Mouse (Mus musculus): ENCODE data around the gene H2-DMb1. TPM values are rescaled to one million over a fixed set of nuclear protein-coding genes. Genes with fewer than 3 reads are reported as not detected.
"Not testable (repeated sequence)": the region's sequence is repeated elsewhere in the genome, so short reads cannot be mapped to it uniquely, and the experiment has no call there.

The H2-DMb1 gene
- total RNA-seq, 2 experiments from 2014 or later = 1.1 to 1.7 TPM

DNA sequence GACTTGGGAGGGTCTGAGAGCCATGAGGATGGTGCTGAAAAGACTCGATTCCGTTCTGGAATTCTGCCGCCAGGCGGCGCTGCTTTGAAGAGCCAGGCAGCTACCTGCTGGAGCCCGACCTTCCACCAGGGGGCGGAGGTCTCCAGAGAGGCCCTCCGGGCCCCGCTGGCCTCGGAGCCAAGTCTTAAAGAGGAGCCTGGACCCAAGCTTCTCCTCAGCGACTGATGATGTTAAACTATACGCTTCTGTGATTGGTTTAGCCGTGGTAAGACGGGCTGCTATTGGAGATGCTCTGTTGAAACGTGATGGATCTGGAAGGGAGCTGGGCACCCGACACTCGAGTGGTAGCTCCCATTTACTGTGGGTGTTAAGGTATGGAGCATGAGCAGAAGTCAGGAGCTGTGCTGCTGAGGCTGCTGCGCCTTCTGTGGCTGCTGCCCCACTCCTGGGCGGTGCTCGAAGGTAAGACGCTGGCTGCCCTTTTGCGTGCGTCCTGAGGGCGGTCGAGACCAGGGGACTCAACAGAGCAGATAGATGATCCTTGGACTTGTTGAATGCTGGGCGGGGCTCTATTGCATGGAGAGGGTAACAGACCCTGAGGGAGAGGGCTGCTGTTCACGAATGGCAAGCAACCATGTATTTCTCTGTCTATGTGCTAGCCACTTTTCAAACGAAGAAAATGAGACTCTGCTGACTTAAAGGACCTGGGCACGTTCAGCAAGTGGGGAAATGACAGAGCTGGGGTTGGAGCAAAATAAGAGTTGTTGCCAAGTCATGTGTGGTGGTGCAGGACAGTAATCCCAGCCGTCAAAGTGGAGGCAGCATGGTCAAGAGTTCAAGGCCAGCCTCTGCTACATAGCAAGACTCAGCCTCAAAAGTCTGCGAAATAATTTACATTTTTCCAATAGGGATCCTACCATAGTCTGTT is 17.3 kb upstream of the H2-DMb1 start:
- peak overlapping the region; percentile 50; the same call in 1 of the 2 replicates for H3K27ac ChIP-seq
- intact Hi-C loops (cut with DNase I) = loop anchor here (2.0 kb wide), 1 partner anchor 33 kb away; no protein-coding TSS in a partner anchor
- TF ChIP-seq CTCF (IDR thresholded peaks at IDR 0.05) = no peak; the same call in none of the 2 replicates
- peak; percentile 97 to 98 for DNase-seq (ENCODE audit: extremely low spot score in 1 of 2, low spot score in 2 of 2)
- peak overlapping the region; percentile 48 for H3K4me3 ChIP-seq

DNA sequence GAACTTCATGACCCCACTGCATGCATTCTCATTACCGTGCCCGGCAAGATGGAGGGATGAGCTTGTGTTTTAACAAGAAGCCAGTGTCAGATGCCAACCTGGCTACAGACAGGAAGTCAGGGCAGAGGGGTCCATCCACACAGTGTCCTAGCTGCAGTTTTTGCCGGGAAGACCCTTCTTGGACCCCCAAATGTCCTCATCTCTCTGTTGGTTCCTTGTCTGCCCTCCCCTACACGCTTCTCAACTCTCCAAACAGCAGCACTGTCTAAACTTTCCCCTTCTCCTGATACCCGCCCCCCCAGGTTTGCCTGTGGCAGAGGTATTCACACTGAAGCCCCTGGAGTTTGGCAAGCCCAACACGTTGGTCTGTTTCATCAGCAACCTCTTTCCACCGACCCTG is 15.3 kb upstream of the H2-DMb1 start:
- Histone ChIP-seq H3K27ac (no peak overlapping the region), H3K4me3 (no peak overlapping the region)
- TF ChIP-seq CTCF (IDR thresholded peaks at IDR 0.05) = no peak
- intact Hi-C loops (cut with DNase I) = no loop called here
- no peak for DNase-seq (ENCODE audit: extremely low spot score in 1 of 2, low spot score in 2 of 2)

DNA sequence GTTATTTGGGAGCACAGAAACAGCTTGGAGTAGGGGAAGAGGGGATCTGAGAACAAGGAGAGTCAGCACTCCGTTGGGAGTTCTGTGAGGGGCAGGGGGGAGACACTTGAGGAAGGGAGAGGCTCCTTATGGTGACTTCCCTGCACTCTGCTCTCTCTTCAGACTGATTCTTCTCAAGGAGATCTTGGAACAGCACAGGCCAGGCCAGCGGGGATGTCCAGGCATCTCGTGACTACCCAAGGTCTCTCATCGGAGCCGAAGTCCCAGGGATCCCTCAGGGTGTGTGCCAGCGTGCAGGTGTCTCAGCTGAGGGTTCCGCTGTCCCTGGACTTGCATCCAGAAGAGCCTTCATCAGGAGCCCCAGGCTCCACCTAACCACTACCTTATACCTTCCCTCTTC is 14.2 kb upstream of the H2-DMb1 start:
- TF ChIP-seq CTCF (IDR thresholded peaks at IDR 0.05) = no peak
- Histone ChIP-seq H3K27ac (no peak overlapping the region), H3K4me3 (no peak overlapping the region)
- intact Hi-C loops (cut with DNase I) = no loop called here
- DNase-seq (ENCODE audit: extremely low spot score in 1 of 2, low spot score in 2 of 2) = no peak

DNA sequence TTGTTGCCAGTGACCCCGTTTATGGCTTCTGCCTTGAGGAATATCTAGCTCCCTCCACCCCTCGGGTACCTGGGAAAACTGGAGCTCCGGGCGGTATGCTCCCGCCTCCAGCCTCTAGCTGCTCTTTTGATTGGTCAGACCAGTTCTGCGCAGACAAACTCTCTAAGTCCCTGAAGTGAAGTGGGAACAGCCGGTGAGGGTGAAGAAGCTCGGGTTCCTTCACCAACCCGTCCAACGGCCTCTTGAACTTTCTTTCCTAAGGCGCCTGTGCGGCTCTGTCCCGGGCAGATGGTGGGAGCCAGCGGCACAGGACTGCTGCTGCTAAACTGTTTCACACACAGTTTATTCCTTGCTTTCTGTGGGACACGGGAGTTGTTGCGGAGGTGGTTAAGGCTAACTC is 13.5 kb upstream of the H2-DMb1 start:
- intact Hi-C loops (cut with DNase I) = no loop called here
- Histone ChIP-seq H3K27ac (no peak overlapping the region), H3K4me3 (peak overlapping the region; percentile 1; the same call in 1 of the 2 replicates)
- no peak for TF ChIP-seq CTCF (IDR thresholded peaks at IDR 0.05)
- DNase-seq (ENCODE audit: extremely low spot score in 1 of 2, low spot score in 2 of 2) = no peak

DNA sequence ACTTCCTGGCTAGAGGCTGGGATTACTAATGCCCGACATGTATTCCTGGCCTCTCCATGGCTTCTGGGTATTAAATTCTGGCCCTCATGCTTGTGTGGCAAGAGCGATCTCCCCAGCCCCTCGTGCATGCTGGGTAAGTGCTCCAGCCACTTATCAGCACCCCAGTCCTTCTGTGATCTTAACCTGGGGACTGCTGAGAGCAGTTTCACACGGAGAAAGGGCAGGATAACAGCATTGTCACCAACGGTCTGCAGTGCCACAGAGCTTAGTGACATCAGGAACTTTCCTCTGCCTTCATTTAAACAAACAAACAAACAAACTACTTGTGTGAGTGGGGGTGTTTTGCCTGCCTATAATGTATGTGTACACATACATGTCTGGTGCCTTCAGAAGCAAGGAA is 12.6 kb upstream of the H2-DMb1 start:
- DNase-seq (ENCODE audit: extremely low spot score in 1 of 2, low spot score in 2 of 2) = no peak
- H3K27ac ChIP-seq = no peak overlapping the region
- intact Hi-C loops (cut with DNase I) = no loop called here
- no peak overlapping the region for H3K4me3 ChIP-seq
- no peak for TF ChIP-seq CTCF (IDR thresholded peaks at IDR 0.05)

DNA sequence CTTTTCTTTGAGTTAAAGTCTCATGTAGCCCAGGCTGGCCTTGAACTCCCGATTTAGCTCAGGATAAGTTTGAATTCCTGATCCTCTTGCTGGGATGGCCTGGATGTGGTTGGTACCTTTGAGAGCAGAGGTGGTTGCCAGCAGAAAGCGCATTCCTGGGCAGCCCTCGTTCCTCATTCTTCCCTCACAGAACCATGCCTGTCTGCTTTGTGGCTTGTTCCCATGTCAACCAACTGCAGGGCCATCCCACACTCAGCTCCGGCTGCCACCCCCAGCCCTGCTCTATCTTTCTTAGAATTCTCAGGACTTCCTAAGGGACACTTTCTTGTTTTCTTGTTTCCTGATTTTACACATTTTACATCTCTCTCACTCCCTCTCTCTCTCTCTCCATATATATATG is 11.4 kb upstream of the H2-DMb1 start:
- intact Hi-C loops (cut with DNase I) = no loop called here
- no peak for TF ChIP-seq CTCF (IDR thresholded peaks at IDR 0.05)
- DNase-seq (ENCODE audit: extremely low spot score in 1 of 2, low spot score in 2 of 2) = no peak
- Histone ChIP-seq H3K27ac (peak overlapping the region; percentile 40), H3K4me3 (no peak overlapping the region)

DNA sequence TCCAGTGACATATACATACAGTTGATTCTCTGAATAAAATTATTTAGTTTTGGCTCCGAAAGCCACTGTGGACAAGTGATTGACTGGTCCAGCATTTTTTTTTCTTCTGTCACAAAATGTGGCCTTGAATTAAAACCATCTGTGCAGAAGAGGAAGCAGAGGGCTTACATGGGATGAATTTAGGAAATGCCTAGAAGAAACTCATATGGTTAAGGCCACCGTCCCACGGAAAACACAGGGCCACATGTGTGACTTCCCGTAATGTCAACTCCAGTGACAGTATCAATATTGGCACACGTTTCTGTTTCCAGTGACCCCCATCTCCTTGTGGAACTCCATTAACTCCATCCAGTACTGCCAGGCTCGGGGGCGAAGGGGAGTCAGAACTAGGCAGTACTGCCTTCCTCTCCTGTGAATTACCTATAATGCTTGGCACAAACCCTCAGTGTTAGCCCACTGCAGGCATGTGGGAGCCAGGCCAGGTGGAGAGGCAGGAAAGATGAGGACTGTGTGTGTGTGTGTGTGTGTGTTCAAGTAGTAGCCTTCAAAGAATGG is 10.3 kb upstream of the H2-DMb1 start:
- DNase-seq (ENCODE audit: extremely low spot score in 1 of 2, low spot score in 2 of 2) = no peak
- H3K4me3 ChIP-seq = no peak overlapping the region
- TF ChIP-seq CTCF (IDR thresholded peaks at IDR 0.05) = no peak
- H3K27ac ChIP-seq = no peak overlapping the region
- intact Hi-C loops (cut with DNase I) = no loop called here

DNA sequence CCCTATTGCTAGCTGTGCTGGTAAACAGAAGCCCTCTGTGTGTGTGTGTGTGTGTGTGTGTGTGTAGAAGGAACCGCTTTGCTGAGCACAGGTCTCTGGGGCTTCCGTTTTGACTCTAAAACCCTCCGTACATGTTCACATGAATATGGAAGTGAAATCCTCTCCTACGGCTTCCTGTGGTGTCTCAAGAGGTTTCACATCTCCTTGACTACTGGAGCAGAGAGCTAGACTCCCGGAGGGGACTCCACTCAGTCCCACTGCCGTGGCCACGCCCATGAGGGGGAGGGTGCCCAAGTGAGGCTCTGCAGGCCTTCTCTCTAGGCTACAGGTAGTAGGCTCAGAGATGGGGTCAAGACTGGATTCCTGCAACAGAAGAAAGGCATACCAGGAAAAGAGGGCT is 9.8 kb upstream of the H2-DMb1 start, which contains the start of gene H2-DMb2:
TSS of gene H2-DMb2 (plus strand) at position 275 of the 400 bp plus-strand sequence.
- H3K4me3 ChIP-seq = no peak within 1 kb of the TSS
- intact Hi-C loops (cut with DNase I) = no loop called here
- no peak for DNase-seq (ENCODE audit: extremely low spot score in 1 of 2, low spot score in 2 of 2)
- H3K27ac ChIP-seq = no peak within 1 kb of the TSS
- no peak for TF ChIP-seq CTCF (IDR thresholded peaks at IDR 0.05)

DNA sequence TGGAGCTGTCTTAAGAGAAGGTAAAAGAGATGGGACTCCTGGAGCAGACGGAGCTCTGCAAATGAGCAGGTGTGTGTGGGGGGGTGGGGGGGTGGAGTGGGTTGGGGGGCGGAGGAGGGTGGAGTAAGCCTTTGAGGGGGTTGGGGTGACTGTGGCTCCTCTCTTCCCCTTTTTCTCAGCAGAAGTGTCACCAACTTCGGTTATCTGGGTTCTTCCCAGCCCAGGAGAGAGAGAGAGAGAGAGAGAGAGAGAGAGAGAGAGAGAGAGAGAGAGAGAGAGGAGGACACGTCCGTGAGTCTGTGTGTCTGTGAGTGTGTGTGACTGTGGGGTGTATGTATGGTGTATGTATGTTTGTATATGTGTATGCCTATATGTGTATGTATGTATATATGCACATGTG is 9.4 kb upstream of the H2-DMb1 start:
- H3K27ac ChIP-seq = no peak overlapping the region
- no peak overlapping the region for H3K4me3 ChIP-seq
- intact Hi-C loops (cut with DNase I) = no loop called here
- no peak for DNase-seq (ENCODE audit: extremely low spot score in 1 of 2, low spot score in 2 of 2)
- no peak for TF ChIP-seq CTCF (IDR thresholded peaks at IDR 0.05)

DNA sequence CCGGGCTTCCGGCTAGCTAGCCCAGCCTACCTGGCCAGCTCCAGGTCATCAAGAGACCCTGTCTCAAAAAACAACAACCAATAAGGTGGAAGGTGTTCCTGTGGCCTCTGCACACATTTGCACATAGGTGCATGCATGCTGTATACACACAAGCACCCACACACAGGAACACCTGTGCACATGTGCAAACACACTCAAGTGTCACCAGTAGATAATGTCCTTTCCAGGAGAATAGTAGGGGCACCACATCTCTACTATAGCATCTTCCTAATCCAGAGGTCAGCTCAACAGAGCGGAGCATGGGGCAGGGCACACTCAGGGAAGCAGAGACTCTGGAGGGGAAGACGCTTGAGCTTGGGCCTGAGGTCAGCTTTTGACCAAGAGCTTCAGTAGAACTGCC is 8.7 kb upstream of the H2-DMb1 start:
- H3K27ac ChIP-seq; H3K4me3 ChIP-seq; intact Hi-C loops (cut with DNase I); DNase-seq (ENCODE audit: extremely low spot score in 1 of 2, low spot score in 2 of 2): not testable (repeated sequence)

DNA sequence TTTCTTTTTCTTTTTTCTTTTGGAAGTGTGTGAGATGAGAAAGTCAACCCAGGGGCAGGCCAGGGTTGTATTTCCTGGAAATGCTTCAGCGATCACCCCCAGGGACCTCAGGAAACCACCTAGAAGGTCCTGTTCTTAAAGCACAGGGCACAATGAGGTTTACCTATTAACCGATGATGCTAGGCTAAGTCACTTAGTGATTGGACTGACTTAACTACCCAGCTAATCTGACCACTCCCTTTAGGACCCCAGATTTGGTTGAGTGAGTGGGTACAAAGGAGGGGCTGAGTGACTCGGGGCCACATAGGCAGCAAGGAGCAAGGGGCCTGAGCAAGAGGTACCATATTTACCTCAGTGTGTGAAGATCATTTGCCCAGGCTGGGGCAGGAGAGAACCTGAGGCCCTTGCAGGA is 7.9 kb upstream of the H2-DMb1 start:
- TF ChIP-seq CTCF (IDR thresholded peaks at IDR 0.05) = no peak
- no peak overlapping the region for H3K27ac ChIP-seq
- no peak for DNase-seq (ENCODE audit: extremely low spot score in 1 of 2, low spot score in 2 of 2)
- H3K4me3 ChIP-seq = no peak overlapping the region
- intact Hi-C loops (cut with DNase I) = no loop called here

DNA sequence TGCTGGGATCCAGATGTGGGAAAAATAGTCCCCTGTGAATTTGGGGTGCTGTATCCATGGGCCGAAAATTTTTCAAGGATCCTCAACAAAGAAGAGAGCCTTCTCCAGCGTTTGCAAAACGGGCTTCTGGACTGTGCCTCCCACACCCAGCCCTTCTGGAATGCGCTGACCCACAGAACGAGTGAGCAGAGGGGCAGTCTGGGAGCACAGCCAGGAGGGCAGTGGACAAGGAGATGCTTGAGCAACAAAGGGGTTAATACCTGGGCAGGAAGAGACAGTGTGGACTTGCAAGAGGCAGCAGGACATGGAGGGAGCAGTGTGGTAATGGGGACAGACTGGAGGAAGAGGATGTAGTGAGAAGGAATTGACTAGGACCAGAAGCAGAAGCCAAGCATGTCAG is 2.7 kb downstream of the H2-DMb1 start:
- Histone ChIP-seq H3K27ac (no peak overlapping the region), H3K4me3 (no peak overlapping the region)
- TF ChIP-seq CTCF (IDR thresholded peaks at IDR 0.05) = no peak
- DNase-seq (ENCODE audit: extremely low spot score in 1 of 2, low spot score in 2 of 2) = no peak
- intact Hi-C loops (cut with DNase I) = no loop called here

Data from left cerebral cortex, adult 2 months (tissue).